Mouse (Mus musculus): ENCODE measurements around the gene Ddit4.
"Not testable (repeated sequence)": the region's sequence is repeated elsewhere in the genome, so short reads cannot be mapped to it uniquely, and the experiment has no call there.

Gene Ddit4

GRCm38 (mm10) chr10:59951211-59952151 is at the start of gene Ddit4:
Ddit4 (minus strand) TSS chr10:59951834.
- DNase-seq = peak; percentile 100

GRCm38 (mm10) chr10:59999057-59999456 is 47.4 kb upstream of the Ddit4 start:
- DNase-seq = no peak

- DNase-seq = no peak
Observed at GRCm38 (mm10) chr10:59997591-59997990, 46.0 kb upstream of the Ddit4 start.

- DNase-seq = no peak
Observed at GRCm38 (mm10) chr10:59995889-59996288, 44.3 kb upstream of the Ddit4 start.

- DNase-seq = not testable (repeated sequence)
Observed at GRCm38 (mm10) chr10:59993813-59994212, 42.2 kb upstream of the Ddit4 start.

GRCm38 (mm10) chr10:59992024-59992423 is 40.4 kb upstream of the Ddit4 start:
- DNase-seq = no peak

GRCm38 (mm10) chr10:59991262-59991880 is 39.7 kb upstream of the Ddit4 start:
- no peak for DNase-seq

- DNase-seq = no peak
Observed at GRCm38 (mm10) chr10:59990393-59990792, 38.8 kb upstream of the Ddit4 start.

GRCm38 (mm10) chr10:59988036-59988435 is 36.4 kb upstream of the Ddit4 start:
- DNase-seq = no peak

- no peak for DNase-seq
Observed at GRCm38 (mm10) chr10:59982379-59982873, 30.8 kb upstream of the Ddit4 start.

- no peak for DNase-seq
Observed at GRCm38 (mm10) chr10:59981792-59982191, 30.2 kb upstream of the Ddit4 start.

GRCm38 (mm10) chr10:59981336-59981735 is 29.7 kb upstream of the Ddit4 start:
- DNase-seq = no peak

GRCm38 (mm10) chr10:59980815-59981244 is 29.2 kb upstream of the Ddit4 start:
- no peak for DNase-seq

- peak; percentile 57 for DNase-seq
Observed at GRCm38 (mm10) chr10:59978873-59979743, 27.5 kb upstream of the Ddit4 start.

GRCm38 (mm10) chr10:59978401-59978800 is 26.8 kb upstream of the Ddit4 start:
- DNase-seq = no peak

- DNase-seq = no peak
Observed at GRCm38 (mm10) chr10:59977715-59978343, 26.2 kb upstream of the Ddit4 start.

GRCm38 (mm10) chr10:59977141-59977540 is 25.5 kb upstream of the Ddit4 start:
- DNase-seq = no peak

- no peak for DNase-seq
Observed at GRCm38 (mm10) chr10:59974786-59975185, 23.2 kb upstream of the Ddit4 start.

- DNase-seq = no peak
Observed at GRCm38 (mm10) chr10:59974191-59974664, 22.6 kb upstream of the Ddit4 start.

GRCm38 (mm10) chr10:59973400-59973799 is 21.8 kb upstream of the Ddit4 start:
- no peak for DNase-seq

- no peak for DNase-seq
Observed at GRCm38 (mm10) chr10:59972999-59973398, 21.4 kb upstream of the Ddit4 start.

- no peak for DNase-seq
Observed at GRCm38 (mm10) chr10:59972534-59972933, 20.9 kb upstream of the Ddit4 start.
